Mouse (Mus musculus) cerebellum, adult 2 months (tissue): ENCODE data around the gene Il1r1. TPM values are rescaled to one million over a fixed set of nuclear protein-coding genes. Genes with fewer than 3 reads are reported as not detected.

Experiments used
- DNase-seq, 2 experiments: peaks; one replicate each; pipeline ENCODE4 v3.0.0; 2021
- H3K27ac ChIP-seq: fragments of 200-500 bp; 2 replicates; pipeline ENCODE4 v1.5.1; 2012; ENCODE audit warnings: low read length, control low read depth, inconsistent platforms; ENCODE audit not compliant: insufficient read depth
- H3K27me3 ChIP-seq: fragments of 200-500 bp; 2 replicates; pipeline ENCODE4 v1.6.1; 2012; ENCODE audit warnings: inconsistent platforms, mild to moderate bottlenecking, low read length, moderate library complexity; ENCODE audit not compliant: control insufficient read depth, insufficient read depth
- H3K4me1 ChIP-seq: fragments of 200-500 bp; 2 replicates; pipeline ENCODE4 v1.6.1; 2011; ENCODE audit warnings: low read length; ENCODE audit not compliant: control insufficient read depth, insufficient read depth
- H3K4me3 ChIP-seq: fragments of 200-500 bp; replicated peaks from 2 replicates; pipeline ENCODE3; 2011; ENCODE audit warnings: mild to moderate bottlenecking, low read depth, low read length, control low read depth; ENCODE audit not compliant: insufficient read depth
- CTCF ChIP-seq: fragments of 200-500 bp; IDR thresholded peaks from 2 replicates; pipeline ENCODE4 v1.5.1; 2011; ENCODE audit warnings: low read depth, mild to moderate bottlenecking, control low read depth, low read length, moderate library complexity, borderline replicate concordance; ENCODE audit not compliant: insufficient read depth
- POLR2A ChIP-seq: fragments of 200-500 bp; IDR thresholded peaks from 2 replicates; pipeline ENCODE4 v1.6.1; 2011; ENCODE audit warnings: low read length, control low read depth, borderline replicate concordance; ENCODE audit not compliant: insufficient read depth
- WGBS: fragments of 180-500 bp; shearing (Covaris S2); methylation state at CpG from one replicate; pipeline ENCODE4 v1.1.7; 2018; 5-methylcytosine and 5-hydroxymethylcytosine counted together
- polyA plus RNA-seq: library from polyadenylated mRNA; depleted of rRNA; stranded (reverse); fragments of >200 nt; gene quantifications from 2 replicates; pipeline ENCODE4 v1.2.3, GENCODE M21; 2012

Il1r1 gene
- polyA plus RNA-seq, 1 experiment = 1.7 TPM

DNA sequence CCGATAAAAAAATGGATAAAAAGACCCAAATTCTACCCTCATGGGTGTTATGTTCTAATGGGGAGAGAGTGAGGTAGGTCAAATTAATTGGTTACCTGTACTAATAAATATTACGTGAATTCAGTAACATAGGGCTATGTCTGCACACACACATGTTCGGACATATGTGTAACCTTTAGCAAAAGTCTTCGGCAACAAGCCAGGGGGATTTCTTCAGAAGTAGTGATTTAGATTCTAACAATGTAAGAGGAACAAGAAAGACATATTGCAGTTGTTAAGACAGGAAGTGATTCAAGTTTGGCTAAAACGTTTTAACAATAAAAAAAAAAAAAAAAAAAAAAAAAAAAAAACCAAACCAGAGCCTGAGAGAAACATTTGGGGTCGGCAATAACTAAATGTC is 27.6 kb downstream of the Il1r1 start:
- no peak overlapping the region for H3K4me3 ChIP-seq
- WGBS = 90% methylated on average over 6 of the region's 6 CpGs
- no peak for DNase-seq
- TF ChIP-seq CTCF (no peak), POLR2A (no peak)
- H3K4me1 ChIP-seq = no peaks in the 10 kb centered on the region
- H3K27ac ChIP-seq = no peak overlapping the region
- H3K27me3 ChIP-seq = no peaks in the 10 kb centered on the region

DNA sequence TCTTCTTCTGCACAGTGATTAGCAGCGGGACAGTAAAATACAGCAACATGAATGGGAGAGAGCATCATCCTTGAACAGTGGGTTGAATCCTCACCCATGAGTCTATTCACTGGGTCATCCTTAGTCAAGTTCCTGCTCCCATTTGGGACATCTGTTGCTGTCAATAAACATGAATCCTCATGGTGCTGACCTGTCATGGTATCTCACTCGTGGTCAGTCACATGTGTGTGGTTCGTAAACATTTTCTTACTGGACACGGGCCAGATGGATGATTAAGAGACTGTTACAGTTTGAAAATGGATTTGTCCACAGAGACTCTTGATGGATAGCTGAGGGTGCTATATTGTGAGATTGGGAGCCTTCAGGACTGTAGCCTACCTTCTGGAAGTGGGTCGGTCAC is 29.1 kb downstream of the Il1r1 start:
- DNase-seq = no peak
- H3K4me1 ChIP-seq = no peaks in the 10 kb centered on the region
- H3K27me3 ChIP-seq = no peaks in the 10 kb centered on the region
- no peak overlapping the region for H3K4me3 ChIP-seq
- no peak overlapping the region for H3K27ac ChIP-seq
- 76% methylated on average over 5 of the region's 5 CpGs for WGBS
- TF ChIP-seq CTCF (no peak), POLR2A (no peak)

GRCm38 (mm10) chr1:40254347-40255057 is 29.6 kb downstream of the Il1r1 start:
- DNase-seq = no peak
- 74% methylated on average over 3 of the region's 3 CpGs for WGBS
- no peak overlapping the region for H3K27ac ChIP-seq
- no peak overlapping the region for H3K4me3 ChIP-seq
- H3K4me1 ChIP-seq = no peaks in the 10 kb centered on the region
- H3K27me3 ChIP-seq = no peaks in the 10 kb centered on the region
- TF ChIP-seq POLR2A = no peak
- TF ChIP-seq CTCF = no peak

DNA sequence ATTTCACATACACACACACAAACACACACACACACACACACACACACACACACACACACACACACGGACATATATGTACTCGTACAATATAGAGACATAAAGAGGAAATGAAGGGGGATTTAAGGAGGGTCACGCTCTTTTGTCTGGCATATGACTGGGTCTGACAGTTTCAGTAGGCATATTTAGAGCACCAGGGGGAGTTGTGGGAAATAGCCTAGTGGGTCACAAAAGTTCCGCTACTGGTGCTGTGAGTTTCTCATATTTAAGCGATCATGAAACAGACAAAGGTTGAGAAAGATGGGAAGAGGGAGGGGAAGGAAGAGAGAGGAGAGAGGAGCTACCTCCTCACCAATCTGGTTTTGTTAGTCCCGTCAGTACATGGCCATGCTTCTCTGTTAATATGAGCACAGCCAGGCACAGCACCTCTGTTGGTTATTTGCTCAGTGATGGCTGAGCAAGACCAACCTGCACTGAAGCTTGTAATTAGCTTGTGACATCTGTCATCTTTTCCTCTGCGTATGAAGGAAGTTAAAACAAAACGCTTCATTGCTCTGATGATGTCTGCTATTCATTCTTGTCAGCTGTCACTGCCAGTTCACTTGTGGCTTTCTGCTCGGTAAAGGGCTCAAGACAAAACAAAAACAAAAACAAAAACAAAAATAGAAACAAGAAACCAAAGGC is 37.7 kb downstream of the Il1r1 start:
- TF ChIP-seq POLR2A (no peak), CTCF (no peak)
- no peak for DNase-seq
- peaks cover 4% of the 10 kb centered on the region; the same call in 1 of the 2 replicates for H3K4me1 ChIP-seq
- H3K27me3 ChIP-seq = no peaks in the 10 kb centered on the region
- H3K27ac ChIP-seq = no peak overlapping the region
- WGBS = 61% methylated on average over 9 of the region's 9 CpGs
- no peak overlapping the region for H3K4me3 ChIP-seq

GRCm38 (mm10) chr1:40263122-40263498 is 38.2 kb downstream of the Il1r1 start:
- Histone ChIP-seq H3K4me1 (peaks cover 6% of the 10 kb centered on the region; the same call in 1 of the 2 replicates), H3K27me3 (no peaks in the 10 kb centered on the region), H3K4me3 (no peak overlapping the region), H3K27ac (no peak overlapping the region)
- no peak for TF ChIP-seq POLR2A
- TF ChIP-seq CTCF = no peak
- 66% methylated on average over 7 of the region's 7 CpGs for WGBS
- no peak for DNase-seq

GRCm38 (mm10) chr1:40263679-40264078 is 38.8 kb downstream of the Il1r1 start:
- Histone ChIP-seq H3K4me1 (peaks cover 11% of the 10 kb centered on the region; the same call in 1 of the 2 replicates), H3K4me3 (no peak overlapping the region), H3K27ac (no peak overlapping the region), H3K27me3 (no peaks in the 10 kb centered on the region)
- no peak for DNase-seq
- WGBS = 81% methylated on average over 8 of the region's 8 CpGs
- TF ChIP-seq CTCF = no peak
- TF ChIP-seq POLR2A = no peak

GRCm38 (mm10) chr1:40265301-40265835 is 40.5 kb downstream of the Il1r1 start:
- WGBS = 95% methylated on average over 6 of the region's 6 CpGs
- Histone ChIP-seq H3K4me3 (no peak overlapping the region), H3K27me3 (no peaks in the 10 kb centered on the region), H3K27ac (no peak overlapping the region), H3K4me1 (peaks cover 12% of the 10 kb centered on the region; the same call in 1 of the 2 replicates)
- DNase-seq = no peak
- no peak for TF ChIP-seq POLR2A
- no peak for TF ChIP-seq CTCF
